9 mouse cellular contexts compared by ENCODE assay signal in genomic region chr11:103141944-103142255, GRCm38 (mm10). TPM values are rescaled to one million over a fixed set of nuclear protein-coding genes. Genes with fewer than 3 reads are reported as not detected.
DNase-seq lines count a peak whose midpoint lies in the region; ATAC-seq and TF ChIP-seq lines count a peak whose summit lies in the region.
"Had no signal": no experiment of that assay in that cellular context is flagged by ENCODE, and none has a peak within 500 bp of the region (broad histone marks: within the 10 kb centered on the region; RNA-seq: fewer than 3 reads in every experiment).

No protein-coding gene starts in this region.

- H3K4me1 ChIP-seq in hindbrain, embryonic 10.5 days (replicated peaks) = peaks cover 50% of the 10 kb centered on the region
- H3K4me1 ChIP-seq in hindbrain, embryonic 11.5 days (replicated peaks; ENCODE audit: control insufficient read depth, insufficient read depth, low read length) = no peaks in the 10 kb centered on the region; the same call in 1 of the 2 replicates
- peaks cover 12% of the 10 kb centered on the region for H3K4me1 ChIP-seq in cortical plate, adult 2 months (ENCODE audit: control insufficient read depth, insufficient read depth, low read length)
- peaks cover 31% of the 10 kb centered on the region for H3K4me1 ChIP-seq in intestine, embryonic 14.5 days (replicated peaks; ENCODE audit: control insufficient read depth, insufficient read depth, low read length)
- H3K4me1 ChIP-seq in lung, postnatal 0 days (ENCODE audit: insufficient read depth, low read depth, low read length) = peaks cover 18% of the 10 kb centered on the region; the same call in 1 of the 2 replicates

- peaks cover 16% of the 10 kb centered on the region for H3K36me3 ChIP-seq in hindbrain, embryonic 10.5 days
- H3K36me3 ChIP-seq in hindbrain, embryonic 11.5 days (ENCODE audit: control insufficient read depth, insufficient read depth, low read length) = 0 out of 2 replicates have a peak, but pooled peaks cover 2% of the 10 kb centered on the region
- peaks cover 9% of the 10 kb centered on the region for H3K36me3 ChIP-seq in intestine, embryonic 14.5 days (ENCODE audit: control insufficient read depth, insufficient read depth, low read length)
- no peaks in the 10 kb centered on the region; the same call in 1 of the 2 replicates for H3K36me3 ChIP-seq in lung, postnatal 0 days (ENCODE audit: insufficient read depth, low read length)

- no peak for TF ChIP-seq POLR2A in cortical plate, adult 2 months (IDR thresholded peaks at IDR 0.05; ENCODE audit: extremely low read depth, insufficient read depth, low read length)

- ATAC-seq in hindbrain, embryonic 11.5 days (ENCODE audit: low FRiP score) = no peak
- ATAC-seq in intestine, embryonic 14.5 days (replicated peaks; ENCODE audit: low FRiP score, low TSS enrichment, low read depth) = no peak
- ATAC-seq in lung, postnatal 0 days = peak; percentile 19; the same call in 1 of the 2 replicates

- no peak overlapping the region for H3K4me2 ChIP-seq in hindbrain, embryonic 11.5 days (replicated peaks; ENCODE audit: low read depth, low read length)
- H3K4me2 ChIP-seq in intestine, embryonic 14.5 days (ENCODE audit: low read length) = peak overlapping the region; percentile 25
- peak overlapping the region; percentile 36; the same call in 1 of the 2 replicates for H3K4me2 ChIP-seq in lung, postnatal 0 days (replicated peaks; ENCODE audit: low read depth, low read length)

- no peak overlapping the region for H3K4me3 ChIP-seq in hindbrain, embryonic 10.5 days
- H3K4me3 ChIP-seq in hindbrain, embryonic 11.5 days (ENCODE audit: low read depth, low read length) = no peak overlapping the region
- no peak overlapping the region for H3K4me3 ChIP-seq in cortical plate, adult 2 months (ENCODE audit: insufficient read depth, low read length)
- H3K4me3 ChIP-seq in intestine, embryonic 14.5 days (ENCODE audit: low read depth, low read length) = no peak overlapping the region
- no peak overlapping the region for H3K4me3 ChIP-seq in lung, postnatal 0 days (ENCODE audit: low read depth, low read length)

- no peaks in the 10 kb centered on the region for H3K27me3 ChIP-seq in hindbrain, embryonic 10.5 days (ENCODE audit: insufficient read depth, poor library complexity, severe bottlenecking)
- H3K27me3 ChIP-seq in hindbrain, embryonic 11.5 days (ENCODE audit: control insufficient read depth, insufficient read depth, low read length) = no peaks in the 10 kb centered on the region
- H3K27me3 ChIP-seq in intestine, embryonic 14.5 days (replicated peaks; ENCODE audit: control insufficient read depth, insufficient read depth, low read length) = no peaks in the 10 kb centered on the region
- H3K27me3 ChIP-seq in lung, postnatal 0 days (replicated peaks; ENCODE audit: insufficient read depth, low read length) = no peaks in the 10 kb centered on the region

- WGBS in hindbrain, embryonic 10.5 days = 25% methylated on average over 1 of the region's 1 CpGs
- WGBS in hindbrain, embryonic 11.5 days = 29% methylated on average over 1 of the region's 1 CpGs
- WGBS in intestine, embryonic 14.5 days = 21% methylated on average over 1 of the region's 1 CpGs
- 20% methylated on average over 1 of the region's 1 CpGs for WGBS in lung, postnatal 0 days

- peak overlapping the region; percentile 79 for H3K27ac ChIP-seq in hindbrain, embryonic 10.5 days
- H3K27ac ChIP-seq in hindbrain, embryonic 11.5 days (ENCODE audit: low read depth, low read length) = no peak overlapping the region
- H3K27ac ChIP-seq in cortical plate, adult 2 months (ENCODE audit: insufficient read depth, low read length) = peak overlapping the region; percentile 30
- peak overlapping the region; percentile 89 for H3K27ac ChIP-seq in intestine, embryonic 14.5 days (ENCODE audit: low read depth)
- H3K27ac ChIP-seq in lung, postnatal 0 days (ENCODE audit: low read length) = peak overlapping the region; percentile 86
- H3K27ac ChIP-seq: liver, embryonic 14.5 days had no signal

- TF ChIP-seq EP300 in lung, postnatal 0 days (IDR thresholded peaks at IDR 0.05) = no peak

- H3K9ac ChIP-seq in hindbrain, embryonic 11.5 days (ENCODE audit: low read depth, low read length) = no peak overlapping the region
- 0 out of 2 replicates have a peak overlapping the region, but pooled peaks have one; percentile 10 for H3K9ac ChIP-seq in intestine, embryonic 14.5 days (ENCODE audit: low read length)
- H3K9ac ChIP-seq in lung, postnatal 0 days (replicated peaks; ENCODE audit: low read depth) = no peak overlapping the region
- H3K9ac ChIP-seq: liver, embryonic 14.5 days had no signal

- H3K9me3 ChIP-seq in hindbrain, embryonic 10.5 days = no peaks in the 10 kb centered on the region
- no peaks in the 10 kb centered on the region for H3K9me3 ChIP-seq in hindbrain, embryonic 11.5 days (ENCODE audit: control insufficient read depth, low read length)
- no peaks in the 10 kb centered on the region for H3K9me3 ChIP-seq in intestine, embryonic 14.5 days (ENCODE audit: control insufficient read depth, low read length)
- no peaks in the 10 kb centered on the region for H3K9me3 ChIP-seq in lung, postnatal 0 days (ENCODE audit: low read length)

- no peak for TF ChIP-seq CTCF in cortical plate, adult 2 months (IDR thresholded peaks at IDR 0.05; ENCODE audit: extremely low read depth, insufficient read depth, low read length)
- no peak for TF ChIP-seq CTCF in lung, postnatal 0 days (IDR thresholded peaks at IDR 0.05)

- DNase-seq in hindbrain, embryonic 10.5 days (ENCODE audit: low spot score) = no peak
- DNase-seq in hindbrain, embryonic 11.5 days (ENCODE audit: low spot score) = no peak
- DNase-seq in intestine, embryonic 14.5 days (ENCODE audit: low spot score) = no peak
- DNase-seq in lung, postnatal 0 days (ENCODE audit: low spot score) = peak; percentile 33
- no peak for DNase-seq in urinary bladder, postnatal 10 days (ENCODE audit: low spot score)
- no peak for DNase-seq in cerebellum, postnatal 36 days
- DNase-seq in gastrocnemius, adult 8-10 months (ENCODE audit: low spot score in 2 of 2) = no peak

RNA-seq across cellular contexts. Expression of gene Hexim2, which starts 9.7 kb away (rescaled TPM):
- polyA plus RNA-seq in hindbrain, embryonic 10.5 days (2016; fragmentation: Nextera tagmentation; extraction: Ambion mirVana) = 7.7 and 8.9 TPM in 2 replicates
- 5.2 and 7.3 TPM in 2 replicates for polyA plus RNA-seq in hindbrain, embryonic 11.5 days (2014; fragmentation: Nextera tagmentation; extraction: Ambion mirVana)
- 10.7 and 11.9 TPM in 2 replicates for polyA plus RNA-seq in cortical plate, adult 2 months (2012; rRNA removed)
- 6.9 and 9.7 TPM in 2 replicates for polyA plus RNA-seq in intestine, embryonic 14.5 days (2014; fragmentation: Nextera tagmentation; extraction: Ambion mirVana)
- polyA plus RNA-seq in lung, postnatal 0 days (2015; fragmentation: Nextera tagmentation; extraction: Ambion mirVana) = 6.2 and 7.1 TPM in 2 replicates
- 1 to 10 TPM; 1.7 to 4.0 (median 2.8) TPM for total RNA-seq in gastrocnemius, adult 8-10 months (2022)

RNA-seq across cellular contexts. Expression of gene Hexim1, which starts 25.9 kb away (rescaled TPM):
- 1.7 and 2.3 TPM in 2 replicates for polyA plus RNA-seq in hindbrain, embryonic 10.5 days (2016; fragmentation: Nextera tagmentation; extraction: Ambion mirVana)
- 4.1 and 5.4 TPM in 2 replicates for polyA plus RNA-seq in hindbrain, embryonic 11.5 days (2014; fragmentation: Nextera tagmentation; extraction: Ambion mirVana)
- polyA plus RNA-seq in cortical plate, adult 2 months (2012; rRNA removed) = 22.6 and 22.9 TPM in 2 replicates
- 6.8 and 6.9 TPM in 2 replicates for polyA plus RNA-seq in intestine, embryonic 14.5 days (2014; fragmentation: Nextera tagmentation; extraction: Ambion mirVana)
- 6.5 TPM in 2 replicates for polyA plus RNA-seq in lung, postnatal 0 days (2015; fragmentation: Nextera tagmentation; extraction: Ambion mirVana)
- 10 to 100 TPM; 15.1 to 25.6 (median 18.7) TPM for total RNA-seq in gastrocnemius, adult 8-10 months (2022)

RNA-seq across cellular contexts. Expression of gene Fmnl1, which starts 29.0 kb away (rescaled TPM):
- polyA plus RNA-seq in hindbrain, embryonic 10.5 days (2016; fragmentation: Nextera tagmentation; extraction: Ambion mirVana) = 0.72 and 1.5 TPM in 2 replicates
- 0.91 and 1.1 TPM in 2 replicates for polyA plus RNA-seq in hindbrain, embryonic 11.5 days (2014; fragmentation: Nextera tagmentation; extraction: Ambion mirVana)
- 125 and 133 TPM in 2 replicates for polyA plus RNA-seq in cortical plate, adult 2 months (2012; rRNA removed)
- 3.1 and 3.6 TPM in 2 replicates for polyA plus RNA-seq in intestine, embryonic 14.5 days (2014; fragmentation: Nextera tagmentation; extraction: Ambion mirVana)
- polyA plus RNA-seq in lung, postnatal 0 days (2015; fragmentation: Nextera tagmentation; extraction: Ambion mirVana) = 4.1 and 4.9 TPM in 2 replicates
- 1 to 10 TPM; 2.2 to 3.9 (median 3.5) TPM for total RNA-seq in gastrocnemius, adult 8-10 months (2022)

RNA-seq across cellular contexts. Expression of gene Acbd4, which starts 40.4 kb away (rescaled TPM):
- polyA plus RNA-seq in hindbrain, embryonic 10.5 days (2016; fragmentation: Nextera tagmentation; extraction: Ambion mirVana) = 7.7 and 8.3 TPM in 2 replicates
- 4.9 and 6.2 TPM in 2 replicates for polyA plus RNA-seq in hindbrain, embryonic 11.5 days (2014; fragmentation: Nextera tagmentation; extraction: Ambion mirVana)
- 40.7 and 46.3 TPM in 2 replicates for polyA plus RNA-seq in cortical plate, adult 2 months (2012; rRNA removed)
- polyA plus RNA-seq in intestine, embryonic 14.5 days (2014; fragmentation: Nextera tagmentation; extraction: Ambion mirVana) = 13.0 and 14.5 TPM in 2 replicates
- polyA plus RNA-seq in lung, postnatal 0 days (2015; fragmentation: Nextera tagmentation; extraction: Ambion mirVana) = 28.8 and 34.5 TPM in 2 replicates
- total RNA-seq in gastrocnemius, adult 8-10 months (2022) = 10 to 100 TPM; 25.6 to 46.5 (median 41.0) TPM

RNA-seq across cellular contexts. Expression of gene Plcd3, which starts 40.4 kb away (rescaled TPM):
- polyA plus RNA-seq in hindbrain, embryonic 10.5 days (2016; fragmentation: Nextera tagmentation; extraction: Ambion mirVana) = 1.6 and 1.9 TPM in 2 replicates
- 1.0 and 1.7 TPM in 2 replicates for polyA plus RNA-seq in hindbrain, embryonic 11.5 days (2014; fragmentation: Nextera tagmentation; extraction: Ambion mirVana)
- 17.1 and 21.1 TPM in 2 replicates for polyA plus RNA-seq in cortical plate, adult 2 months (2012; rRNA removed)
- polyA plus RNA-seq in intestine, embryonic 14.5 days (2014; fragmentation: Nextera tagmentation; extraction: Ambion mirVana) = 1.9 and 2.1 TPM in 2 replicates
- polyA plus RNA-seq in lung, postnatal 0 days (2015; fragmentation: Nextera tagmentation; extraction: Ambion mirVana) = 3.7 and 3.8 TPM in 2 replicates
- 1 to 10 TPM; 5.0 to 5.9 (median 5.5) TPM for total RNA-seq in gastrocnemius, adult 8-10 months (2022)

Comparison
In these comparisons a context has a peak if more than half of its experiments do, and no peak if none do; other contexts are left out.
1. RNA of gene Fmnl1, which starts 29.0 kb away (polyA plus RNA-seq): 125 to 133 TPM in cortical plate, adult 2 months; 4.1 to 4.9 TPM in lung, postnatal 0 days, 3.1 to 3.6 TPM in intestine, embryonic 14.5 days, 0.72 to 1.5 TPM in hindbrain, embryonic 10.5 days and 0.91 to 1.1 TPM in hindbrain, embryonic 11.5 days; every median in the first group is over 10 times any median in the second.